In the genomic region with DNA sequence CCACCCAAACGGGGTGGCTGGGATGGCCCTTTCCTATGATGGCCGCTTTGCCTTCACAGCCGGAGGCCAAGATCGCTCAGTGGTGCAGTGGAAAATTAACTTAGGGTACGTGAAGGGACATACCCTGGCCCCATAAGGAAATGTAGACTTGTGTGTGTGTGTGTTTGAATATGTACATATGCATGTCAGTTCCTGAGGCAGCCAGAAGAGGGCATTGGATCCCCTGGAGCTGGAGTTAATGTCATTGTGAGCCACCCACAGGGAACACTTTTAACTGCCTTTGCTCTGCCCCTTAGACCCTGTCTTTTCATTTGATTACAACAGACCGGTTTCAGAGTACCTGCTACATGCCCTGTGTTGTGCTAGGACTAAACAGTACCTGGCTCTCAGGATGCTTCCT, we compare ENCODE assay signal across 15 mouse cellular contexts. TPM values are rescaled to one million over a fixed set of nuclear protein-coding genes. Genes with fewer than 3 reads are reported as not detected.
DNase-seq lines count a peak whose midpoint lies in the region; ATAC-seq and TF ChIP-seq lines count a peak whose summit lies in the region.
"Had no signal": no experiment of that assay in that cellular context is flagged by ENCODE, and none has a peak within 500 bp of the region (broad histone marks: within the 10 kb centered on the region; RNA-seq: fewer than 3 reads in every experiment).

No protein-coding gene starts in this region.

- no peak overlapping the region for H3K27ac ChIP-seq in liver, embryonic 14.5 days
- H3K27ac ChIP-seq in MEL (ENCODE audit: control insufficient read depth, low read depth, low read length), result no peak overlapping the region
- H3K27ac ChIP-seq: embryonic facial prominence, embryonic 15.5 days; hindbrain, embryonic 15.5 days; liver, embryonic 15.5 days had no signal

- H3K27me3 ChIP-seq in liver, embryonic 14.5 days (ENCODE audit: control insufficient read depth, insufficient read depth, low read length), result no peaks in the 10 kb centered on the region
- H3K27me3 ChIP-seq in MEL (ENCODE audit: control insufficient read depth in 1 of 2, insufficient read depth in 2 of 2, low read length in 2 of 2), result no peaks in the 10 kb centered on the region
- H3K27me3 ChIP-seq: embryonic facial prominence, embryonic 15.5 days; heart, embryonic 12.5 days; hindbrain, embryonic 15.5 days had no signal

- no peaks in the 10 kb centered on the region for H3K36me3 ChIP-seq in liver, embryonic 14.5 days (replicated peaks; ENCODE audit: control insufficient read depth, insufficient read depth, low read depth)
- no peaks in the 10 kb centered on the region for H3K36me3 ChIP-seq in MEL (ENCODE audit: control insufficient read depth in 1 of 2, insufficient read depth in 2 of 2, low read length in 2 of 2)
- H3K36me3 ChIP-seq: embryonic facial prominence, embryonic 15.5 days; heart, embryonic 12.5 days; hindbrain, embryonic 15.5 days; liver, embryonic 15.5 days had no signal

- H3K4me2 ChIP-seq in liver, embryonic 14.5 days (ENCODE audit: low read depth), result no peak overlapping the region
- H3K4me2 ChIP-seq: embryonic facial prominence, embryonic 15.5 days; heart, embryonic 12.5 days; hindbrain, embryonic 15.5 days; liver, embryonic 15.5 days had no signal

- H3K9me3 ChIP-seq in liver, embryonic 14.5 days (ENCODE audit: control insufficient read depth, low read length), result no peaks in the 10 kb centered on the region
- no peaks in the 10 kb centered on the region for H3K9me3 ChIP-seq in MEL (replicated peaks; ENCODE audit: insufficient read depth, low read length)
- H3K9me3 ChIP-seq: embryonic facial prominence, embryonic 15.5 days; heart, embryonic 12.5 days; hindbrain, embryonic 15.5 days; liver, embryonic 15.5 days had no signal

- TF ChIP-seq CTCF in liver, embryonic 14.5 days (IDR thresholded peaks at IDR 0.05; ENCODE audit: low read depth), result peak; percentile 51
- TF ChIP-seq CTCF in MEL (IDR thresholded peaks at IDR 0.05 in 2 of 3, conservative IDR thresholded peaks at IDR 0.05 in 1 of 3; ENCODE audit: control insufficient read depth in 1 of 3, insufficient read depth in 1 of 3, low read depth in 2 of 3, low read length in 3 of 3, poor library complexity in 1 of 3, severe bottlenecking in 1 of 3), result peak; percentile 42 to 56 (median 46)

- WGBS in liver, embryonic 14.5 days (ENCODE audit: insufficient replicate concordance), result 79% methylated on average over 6 of the region's 6 CpGs

- no peak for TF ChIP-seq EP300 in liver, embryonic 14.5 days (IDR thresholded peaks at IDR 0.05; ENCODE audit: low read depth)
- TF ChIP-seq EP300 in MEL (IDR thresholded peaks at IDR 0.05; ENCODE audit: low read depth in 1 of 2, low read length in 2 of 2), result no peak

- no peak for ATAC-seq in liver, embryonic 14.5 days (ENCODE audit: insufficient read depth)
- ATAC-seq: midbrain, embryonic 16.5 days had no signal

- TF ChIP-seq POLR2A in MEL (IDR thresholded peaks at IDR 0.05; ENCODE audit: control insufficient read depth in 1 of 2, insufficient read depth in 1 of 2, low read depth in 1 of 2, low read length in 2 of 2, poor library complexity in 1 of 2), result no peak

- no peak overlapping the region for H3K4me3 ChIP-seq in liver, embryonic 14.5 days (ENCODE audit: insufficient read depth in 1 of 2, low read depth in 2 of 2, low read length in 2 of 2)
- no peak overlapping the region for H3K4me3 ChIP-seq in MEL (ENCODE audit: control insufficient read depth in 1 of 2, insufficient read depth in 1 of 2, low read depth in 2 of 2, low read length in 2 of 2)
- H3K4me3 ChIP-seq: embryonic facial prominence, embryonic 15.5 days; heart, embryonic 12.5 days; hindbrain, embryonic 15.5 days; liver, embryonic 15.5 days had no signal

- intact Hi-C loops in left cerebral cortex, postnatal 4 days (cut with DNase I), result no loop called here

- H3K79me2 ChIP-seq in MEL (ENCODE audit: control insufficient read depth, insufficient read depth, low read length, poor library complexity), result no peaks in the 10 kb centered on the region

- H3K9ac ChIP-seq in liver, embryonic 14.5 days (replicated peaks), result no peak overlapping the region
- H3K9ac ChIP-seq in MEL (ENCODE audit: control insufficient read depth, low read depth, low read length, poor library complexity, severe bottlenecking), result no peak overlapping the region
- H3K9ac ChIP-seq: embryonic facial prominence, embryonic 15.5 days; heart, embryonic 12.5 days; hindbrain, embryonic 15.5 days; liver, embryonic 15.5 days had no signal

- peak; percentile 17; the same call in 1 of the 2 replicates for TF ChIP-seq RAD21 in MEL (IDR thresholded peaks at IDR 0.05; ENCODE audit: low read depth, low read length)

- peak; percentile 40 for DNase-seq in embryo, embryonic 10.5 days (ENCODE audit: low spot score)
- no peak for DNase-seq in embryo, embryonic 9.5 days (ENCODE audit: extremely low spot score)
- DNase-seq in liver, embryonic 14.5 days (ENCODE audit: low read depth in 3 of 3, low spot score in 3 of 3), result no peak
- DNase-seq in liver (no peak), MEL (ENCODE audit: low read depth, low spot score) (peak; percentile 42)
- DNase-seq in thymus, postnatal 0 days (ENCODE audit: low spot score), result peak; percentile 41
- no peak for DNase-seq in left cerebral cortex, postnatal 4 days
- DNase-seq in left cerebral cortex, adult 9 months (ENCODE audit: low spot score in 2 of 2), result no peak
- DNase-seq: adrenal gland, adult 2 months; cerebellum, adult 18-20 months had no signal

- H3K4me1 ChIP-seq in liver, embryonic 14.5 days (replicated peaks; ENCODE audit: control insufficient read depth in 2 of 2, insufficient read depth in 2 of 2, low read length in 1 of 2), result no peaks in the 10 kb centered on the region
- no peaks in the 10 kb centered on the region for H3K4me1 ChIP-seq in MEL (ENCODE audit: control insufficient read depth in 1 of 2, insufficient read depth in 2 of 2, low read length in 2 of 2)
- H3K4me1 ChIP-seq: liver, embryonic 15.5 days had no signal

TF ChIP-seq in MEL, 35 proteins besides CTCF, POLR2A, EP300 and RAD21:
- TF ChIP-seq ZKSCAN1 (IDR thresholded peaks at IDR 0.05; ENCODE audit: low read depth, low read length), result no peak
- peak; percentile 39 for TF ChIP-seq SMC3 (IDR thresholded peaks at IDR 0.05; ENCODE audit: low read depth, low read length)

RNA-seq across cellular contexts. Expression of a gene that starts 45.1 kb away (rescaled TPM):
- polyA plus RNA-seq in liver, embryonic 14.5 days (2012; rRNA removed), result 5.0 and 5.6 TPM in 2 replicates
- 4.6 and 4.9 TPM in 2 replicates for polyA plus RNA-seq in liver, embryonic 14.5 days (2014; fragmentation: Nextera tagmentation; extraction: Ambion mirVana)
- total RNA-seq in MEL (2012; rRNA removed), result 3.1 and 3.5 TPM in 2 replicates
- polyA plus RNA-seq in MEL (2012; ENCODE audit: insufficient read depth in 1 of 2, insufficient read length in 2 of 2, low read depth in 1 of 2, low replicate concordance in 2 of 2, missing spikeins in 1 of 2), result 10 to 100 TPM in 1 of 2 experiments, not detected in 1; 11.0 TPM
- 17.6 and 21.5 TPM in 2 replicates for polyA plus RNA-seq in thymus, postnatal 0 days (2015; fragmentation: Nextera tagmentation; extraction: Ambion mirVana)
- 10 to 100 TPM; 95.1 to 98.4 TPM for total RNA-seq in left cerebral cortex, postnatal 4 days (2021)

RNA-seq across cellular contexts. Expression of a gene that starts 46.6 kb away (rescaled TPM):
- polyA plus RNA-seq in liver, embryonic 14.5 days (2012; rRNA removed), result 0.11 and 0.16 TPM in 2 replicates
- polyA plus RNA-seq in liver, embryonic 14.5 days (2014; fragmentation: Nextera tagmentation; extraction: Ambion mirVana), result 0.10 TPM in 1 of 2 replicates, not detected in the other
- 0.82 and 1.4 TPM in 2 replicates for total RNA-seq in MEL (2012; rRNA removed)
- polyA plus RNA-seq in MEL (2012; ENCODE audit: insufficient read depth in 1 of 2, insufficient read length in 2 of 2, low read depth in 1 of 2, low replicate concordance in 2 of 2, missing spikeins in 1 of 2), result 1 to 10 TPM in 1 of 2 experiments, not detected in 1; 3.6 TPM
- 0.36 and 0.56 TPM in 2 replicates for polyA plus RNA-seq in thymus, postnatal 0 days (2015; fragmentation: Nextera tagmentation; extraction: Ambion mirVana)
- 1 to 10 TPM; 5.6 to 6.1 TPM for total RNA-seq in left cerebral cortex, postnatal 4 days (2021)

Comparison
In these comparisons a context has a peak if more than half of its experiments do, and no peak if none do; other contexts are left out.
1. DNase-seq: peak in embryo, embryonic 10.5 days (single experiment), MEL (single experiment) and thymus, postnatal 0 days (single experiment); none in embryo, embryonic 9.5 days (single experiment), liver, embryonic 14.5 days (0 of 3), liver (single experiment), left cerebral cortex, postnatal 4 days (single experiment) and left cerebral cortex, adult 9 months (0 of 2).